Mouse (Mus musculus) intestine, embryonic 16.5 days (tissue): ENCODE measurements around the gene Cep57l1. TPM values are rescaled to one million over a fixed set of nuclear protein-coding genes. Genes with fewer than 3 reads are reported as not detected.
"Not testable (repeated sequence)": the region's sequence is repeated elsewhere in the genome, so short reads cannot be mapped to it uniquely, and the experiment has no call there.

Experiments
- ATAC-seq: fragments of 200-750 bp; cut with Nextera tagmentation; 2 replicates; pipeline ENCODE4 v1.8.0; 2017; ENCODE audit warnings: moderate TSS enrichment, moderate library complexity
- H3K27ac ChIP-seq: fragments of 300-500 bp; sonication (generic); 2 replicates; pipeline ENCODE4 v1.5.1; 2014; ENCODE audit warnings: mild to moderate bottlenecking, low read length
- H3K27me3 ChIP-seq: fragments of 300-500 bp; sonication (generic); replicated peaks from 2 replicates; pipeline ENCODE4 v1.6.1; 2014; ENCODE audit warnings: low read length, control low read depth, mixed read lengths; ENCODE audit not compliant: control insufficient read depth, insufficient read depth
- H3K36me3 ChIP-seq: fragments of 300-500 bp; sonication (generic); 2 replicates; pipeline ENCODE4 v1.6.1; 2014; ENCODE audit warnings: low read length, control low read depth; ENCODE audit not compliant: control insufficient read depth, insufficient read depth
- H3K4me1 ChIP-seq: fragments of 300-500 bp; sonication (generic); 2 replicates; pipeline ENCODE4 v1.6.1; 2014; ENCODE audit warnings: low read length, control low read depth, mixed read lengths; ENCODE audit not compliant: control insufficient read depth, insufficient read depth
- H3K4me2 ChIP-seq: fragments of 300-500 bp; sonication (generic); 2 replicates; pipeline ENCODE4 v1.6.1; 2014; ENCODE audit warnings: low read depth, low read length, control low read depth
- H3K4me3 ChIP-seq: fragments of 300-500 bp; sonication (generic); 2 replicates; pipeline ENCODE4 v1.5.1; 2014; ENCODE audit warnings: mild to moderate bottlenecking, low read length
- H3K9ac ChIP-seq: fragments of 300-500 bp; sonication (generic); 2 replicates; pipeline ENCODE4 v1.6.1; 2014; ENCODE audit warnings: low read depth, low read length
- H3K9me3 ChIP-seq: fragments of 300-500 bp; sonication (generic); 2 replicates; pipeline ENCODE4 v1.6.1; 2016; ENCODE audit warnings: low read length, control low read depth; ENCODE audit not compliant: control insufficient read depth
- WGBS: fragments of 180-500 bp; shearing (Covaris S2); extraction: QIAGEN DNeasy Blood & Tissue Kit; methylation state at CpG from one replicate; pipeline ENCODE4 v1.1.7; 2014; 5-methylcytosine and 5-hydroxymethylcytosine counted together
- polyA plus RNA-seq: library from polyadenylated mRNA; unstranded; fragments of >200 nt; fragmentation: Nextera tagmentation; extraction: Ambion mirVana; gene quantifications from 2 replicates; pipeline ENCODE4 v1.2.1, GENCODE M21; 2015

Gene Cep57l1
- polyA plus RNA-seq, 1 experiment from 2014 or later, result 18.6 TPM

- WGBS, result 94% methylated on average over 5 of the region's 5 CpGs
These were observed 10.7 kb upstream of the Cep57l1 start for GRCm38 (mm10) chr10:41820401-41820800.

GRCm38 (mm10) chr10:41819307-41819706 is 9.6 kb upstream of the Cep57l1 start:
- ATAC-seq, result no peak

More at GRCm38 (mm10) chr10:41820401-41820800, 10.7 kb upstream of the Cep57l1 start:
- no peak overlapping the region for H3K4me2 ChIP-seq
- ATAC-seq, result no peak
- H3K27me3 ChIP-seq, result no peaks in the 10 kb centered on the region
- H3K9me3 ChIP-seq, result no peaks in the 10 kb centered on the region
- no peaks in the 10 kb centered on the region for H3K36me3 ChIP-seq
- no peak overlapping the region for H3K4me3 ChIP-seq
- H3K4me1 ChIP-seq, result 0 out of 2 replicates have a peak, but pooled peaks cover 3% of the 10 kb centered on the region
- H3K27ac ChIP-seq, result no peak overlapping the region
- H3K9ac ChIP-seq, result no peak overlapping the region

DNA sequence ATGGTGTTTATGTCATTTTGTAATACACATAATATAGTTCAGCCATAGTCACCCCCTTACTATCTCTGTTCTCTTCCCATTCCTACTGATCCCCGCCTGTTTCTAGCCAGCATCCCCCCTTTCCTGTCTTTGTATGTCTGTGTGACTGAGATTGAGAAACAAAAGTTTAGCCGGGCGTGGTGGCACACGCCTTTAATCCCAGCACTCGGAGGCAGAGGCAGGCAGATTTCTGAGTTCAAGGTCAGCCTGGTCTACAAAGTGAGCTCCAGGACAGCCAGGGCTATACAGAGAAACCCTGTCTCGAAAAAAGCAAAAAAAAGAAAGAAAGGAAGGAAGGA is 9.0 kb upstream of the Cep57l1 start:
- ATAC-seq, H3K27me3 ChIP-seq, H3K9ac ChIP-seq, H3K4me2 ChIP-seq, H3K27ac ChIP-seq, H3K36me3 ChIP-seq, H3K4me3 ChIP-seq, H3K9me3 ChIP-seq, H3K4me1 ChIP-seq: not testable (repeated sequence)
- 88% methylated on average over 6 of the region's 6 CpGs for WGBS

More at GRCm38 (mm10) chr10:41819307-41819706, 9.6 kb upstream of the Cep57l1 start:
- H3K9me3 ChIP-seq, result no peaks in the 10 kb centered on the region
- H3K4me1 ChIP-seq, result 0 out of 2 replicates have a peak, but pooled peaks cover 3% of the 10 kb centered on the region
- WGBS, result 73% methylated on average over 3 of the region's 3 CpGs
- H3K4me2 ChIP-seq, result no peak overlapping the region
- no peaks in the 10 kb centered on the region for H3K36me3 ChIP-seq
- no peaks in the 10 kb centered on the region for H3K27me3 ChIP-seq
- H3K27ac ChIP-seq, result no peak overlapping the region
- H3K9ac ChIP-seq, result no peak overlapping the region
- H3K4me3 ChIP-seq, result no peak overlapping the region

DNA sequence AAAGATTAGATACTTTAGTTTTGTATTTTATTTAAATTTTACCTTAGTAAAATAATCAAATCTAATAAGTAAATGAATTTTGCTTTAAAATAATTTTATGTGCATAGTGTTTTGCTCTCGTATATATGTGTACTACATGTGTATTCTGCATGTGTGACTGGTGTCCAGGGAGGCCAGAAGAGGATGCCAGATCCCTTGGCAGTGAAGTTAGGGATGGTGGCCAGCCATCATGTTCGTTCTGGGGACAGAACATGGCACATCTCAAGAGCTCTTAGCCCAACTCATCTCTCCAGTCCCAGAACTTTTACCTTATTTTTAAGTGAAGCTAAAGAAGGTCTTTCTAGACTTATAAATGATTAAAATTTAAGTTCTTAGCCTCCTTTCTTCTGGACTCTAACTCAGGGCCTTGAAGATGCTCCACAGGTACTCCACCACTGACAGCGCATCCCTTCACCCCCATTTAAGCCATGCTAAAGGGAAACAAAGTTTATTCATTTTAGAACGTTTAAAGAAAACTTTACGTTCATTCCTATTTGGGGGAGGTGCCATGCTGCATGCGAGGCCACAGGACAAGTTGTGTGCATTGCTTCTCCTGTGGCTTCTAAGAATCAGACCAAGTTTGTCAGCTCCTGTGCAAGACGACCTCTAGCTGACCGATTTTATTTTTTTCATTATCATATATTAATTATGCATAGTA is 8.5 kb upstream of the Cep57l1 start:
- ATAC-seq, result no peak
- H3K9ac ChIP-seq, result no peak overlapping the region
- no peak overlapping the region for H3K27ac ChIP-seq
- no peaks in the 10 kb centered on the region; the same call in 1 of the 2 replicates for H3K4me1 ChIP-seq
- 87% methylated on average over 8 of the region's 8 CpGs for WGBS
- no peak overlapping the region for H3K4me2 ChIP-seq
- H3K36me3 ChIP-seq, result no peaks in the 10 kb centered on the region
- no peaks in the 10 kb centered on the region for H3K27me3 ChIP-seq
- H3K4me3 ChIP-seq, result no peak overlapping the region
- no peaks in the 10 kb centered on the region for H3K9me3 ChIP-seq

DNA sequence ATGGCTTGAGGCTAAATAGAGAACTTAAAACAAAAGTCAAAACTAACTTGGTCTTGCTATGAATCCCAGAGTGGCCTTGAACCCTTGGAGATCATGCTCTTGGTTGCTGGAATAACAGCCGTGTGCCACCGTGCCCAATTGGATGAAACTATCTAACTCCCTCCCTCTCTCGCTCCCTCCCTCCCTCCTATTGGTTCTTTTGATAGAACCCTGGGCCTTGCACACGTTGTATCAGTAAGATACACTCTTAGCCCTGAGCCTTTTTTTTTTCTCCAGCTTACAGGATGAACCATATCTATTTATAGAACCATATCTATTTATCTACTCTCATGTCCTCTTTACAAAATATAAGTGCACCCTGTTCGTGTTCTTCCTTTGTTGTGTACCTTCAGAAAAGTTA is 6.8 kb upstream of the Cep57l1 start:
- peaks cover 12% of the 10 kb centered on the region for H3K4me1 ChIP-seq
- no peak for ATAC-seq
- no peak overlapping the region for H3K27ac ChIP-seq
- H3K4me3 ChIP-seq, result no peak overlapping the region
- H3K9me3 ChIP-seq, result no peaks in the 10 kb centered on the region
- H3K36me3 ChIP-seq, result no peaks in the 10 kb centered on the region
- 77% methylated on average over 5 of the region's 5 CpGs for WGBS
- no peak overlapping the region for H3K9ac ChIP-seq
- no peaks in the 10 kb centered on the region for H3K27me3 ChIP-seq
- H3K4me2 ChIP-seq, result no peak overlapping the region

- 92% methylated on average over 6 of the region's 6 CpGs for WGBS
These were observed 4.7 kb upstream of the Cep57l1 start for GRCm38 (mm10) chr10:41814305-41814853.

DNA sequence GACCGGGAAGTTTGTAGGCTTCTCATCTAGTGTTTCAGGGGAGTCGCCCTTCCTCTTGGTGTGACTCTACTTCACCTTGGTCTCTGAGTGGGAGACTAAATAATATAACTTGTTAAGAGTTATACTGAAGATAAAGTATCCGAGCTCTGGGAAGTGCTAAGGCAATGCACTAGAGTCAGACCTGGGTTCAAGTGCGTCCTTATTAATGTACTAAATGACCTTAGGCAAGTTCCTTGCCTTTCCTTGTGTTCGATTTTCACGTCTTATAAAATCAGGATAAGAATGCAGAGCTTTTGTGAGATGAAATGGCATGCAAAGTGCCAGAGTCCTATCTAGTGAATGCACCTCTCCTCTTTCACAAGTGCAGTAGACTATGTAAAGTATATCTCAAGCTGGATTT is 2.9 kb upstream of the Cep57l1 start:
- Histone ChIP-seq H3K4me2 (peak overlapping the region; percentile 42), H3K27me3 (no peaks in the 10 kb centered on the region), H3K4me1 (peaks cover 12% of the 10 kb centered on the region), H3K9me3 (no peaks in the 10 kb centered on the region), H3K4me3 (peak overlapping the region; percentile 20; the same call in 1 of the 2 replicates), H3K36me3 (no peaks in the 10 kb centered on the region), H3K9ac (no peak overlapping the region; the same call in 1 of the 2 replicates), H3K27ac (no peak overlapping the region)
- ATAC-seq, result no peak
- WGBS, result 77% methylated on average over 6 of the region's 6 CpGs

More at GRCm38 (mm10) chr10:41814305-41814853, 4.7 kb upstream of the Cep57l1 start:
- H3K4me3 ChIP-seq, result no peak overlapping the region
- no peak for ATAC-seq
- H3K9me3 ChIP-seq, result no peaks in the 10 kb centered on the region
- no peak overlapping the region for H3K4me2 ChIP-seq
- H3K36me3 ChIP-seq, result no peaks in the 10 kb centered on the region
- H3K27me3 ChIP-seq, result no peaks in the 10 kb centered on the region
- H3K4me1 ChIP-seq, result peaks cover 12% of the 10 kb centered on the region
- no peak overlapping the region for H3K27ac ChIP-seq
- no peak overlapping the region for H3K9ac ChIP-seq

- Histone ChIP-seq H3K9me3 (no peaks in the 10 kb centered on the region), H3K9ac (peak overlapping the region; percentile 82), H3K36me3 (no peaks in the 10 kb centered on the region), H3K4me2 (peak overlapping the region; percentile 66), H3K27ac (peak overlapping the region; percentile 97), H3K27me3 (no peaks in the 10 kb centered on the region), H3K4me3 (peak overlapping the region; percentile 74), H3K4me1 (peaks cover 12% of the 10 kb centered on the region)
- ATAC-seq, result no peak; the same call in 1 of the 2 replicates
- WGBS, result under 1% methylated on average over 36 of the region's 36 CpGs
These were observed 1.1 kb upstream of the Cep57l1 start for GRCm38 (mm10) chr10:41810564-41811455.

- peak overlapping the region; percentile 97 for H3K27ac ChIP-seq
- H3K4me2 ChIP-seq, result peak overlapping the region; percentile 66
- ATAC-seq, result peak; percentile 84
- peak overlapping the region; percentile 82 for H3K9ac ChIP-seq
- WGBS, result 2% methylated on average over 25 of the region's 25 CpGs
- no peaks in the 10 kb centered on the region for H3K36me3 ChIP-seq
- H3K27me3 ChIP-seq, result no peaks in the 10 kb centered on the region
- no peaks in the 10 kb centered on the region for H3K9me3 ChIP-seq
- H3K4me3 ChIP-seq, result peak overlapping the region; percentile 74
- H3K4me1 ChIP-seq, result peaks cover 12% of the 10 kb centered on the region
These were observed 446 bp downstream of the Cep57l1 start for GRCm38 (mm10) chr10:41809080-41809770.
